Mouse (Mus musculus): ENCODE data around the gene Bclaf3.
"Not testable (repeated sequence)": the region's sequence is repeated elsewhere in the genome, so short reads cannot be mapped to it uniquely, and the experiment has no call there.

The Bclaf3 gene

GRCm38 (mm10) chrX:159526388-159526787 lies at the start of gene Bclaf3:
TSS of gene Bclaf3 (plus strand) at chrX:159526688.
- in situ Hi-C loops (cut with MboI; ENCODE audit: low sequenced_read_pairs) = no loop called here

DNA sequence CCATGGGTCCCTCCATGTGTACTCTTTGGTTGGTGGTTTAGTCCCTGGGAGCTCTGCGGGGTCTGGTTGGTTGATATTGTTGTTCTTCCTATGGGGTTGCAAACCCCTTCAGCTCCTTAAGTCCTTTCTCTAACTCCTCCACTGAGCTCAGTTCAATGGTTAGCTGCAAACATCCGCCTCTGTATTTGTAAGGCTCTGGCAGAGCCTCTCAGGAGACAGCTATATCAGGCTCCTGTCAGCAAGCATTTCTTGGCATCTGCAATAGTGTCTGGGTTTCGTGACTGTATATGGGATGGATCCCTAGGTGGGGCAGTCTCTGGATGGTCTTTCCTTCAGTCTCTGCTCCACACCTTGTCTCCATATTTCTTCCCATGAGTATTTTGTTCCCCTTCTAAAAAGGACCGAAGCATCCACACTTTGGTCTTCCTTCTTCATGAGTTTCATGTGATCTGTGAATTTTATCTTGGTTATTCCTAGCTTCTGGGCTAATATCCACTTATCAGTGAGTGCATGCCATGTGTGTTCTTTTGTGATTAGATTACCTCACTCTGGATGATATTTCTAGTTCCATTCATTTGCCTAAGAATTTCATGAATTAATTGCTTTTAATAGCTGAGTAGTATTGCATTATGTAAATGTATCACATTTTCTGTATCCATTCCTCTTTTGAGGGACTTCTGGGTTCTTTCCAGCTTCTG lies 48.1 kb upstream of the Bclaf3 start:
- in situ Hi-C loops (cut with MboI; ENCODE audit: low sequenced_read_pairs) = not testable (repeated sequence)

- in situ Hi-C loops (cut with MboI; ENCODE audit: low sequenced_read_pairs) = no loop called here
Measured at GRCm38 (mm10) chrX:159484247-159484646, 42.2 kb upstream of the Bclaf3 start.

- in situ Hi-C loops (cut with MboI; ENCODE audit: low sequenced_read_pairs) = no loop called here
Measured at GRCm38 (mm10) chrX:159503181-159503580, 23.3 kb upstream of the Bclaf3 start.

DNA sequence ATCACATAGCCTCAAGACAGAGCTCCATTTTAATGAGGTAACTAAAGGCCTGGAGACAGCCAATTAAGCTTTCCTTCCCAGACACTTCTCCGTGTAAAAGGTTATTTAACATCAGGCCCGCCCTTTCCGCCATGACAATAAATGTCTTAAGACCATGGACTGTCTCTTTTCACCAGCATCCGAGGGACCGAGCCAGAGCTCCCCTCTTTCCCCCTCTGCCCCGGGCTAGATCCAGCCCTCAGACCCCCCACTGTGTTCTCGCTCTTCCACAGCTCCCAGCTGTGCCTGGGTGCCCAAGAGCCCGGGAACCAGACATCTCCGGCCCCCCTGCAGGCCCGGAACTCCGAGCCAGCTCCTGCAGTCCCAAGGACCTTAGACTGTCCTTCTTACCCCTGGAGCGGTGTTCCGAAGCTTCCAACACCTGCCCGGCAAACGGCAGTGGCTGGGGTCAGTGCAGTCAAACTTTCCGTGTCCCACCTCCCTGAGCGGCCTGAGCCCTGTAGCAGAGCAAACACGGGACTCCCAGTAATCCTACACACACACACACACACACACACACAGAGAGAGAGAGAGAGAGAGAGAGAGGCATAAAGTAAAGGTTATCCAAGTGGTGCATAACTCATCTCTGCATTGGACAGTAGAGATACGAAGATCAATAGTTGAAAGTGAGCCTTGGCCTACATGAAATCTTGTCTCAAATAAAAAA lies 18.0 kb upstream of the Bclaf3 start:
- in situ Hi-C loops (cut with MboI; ENCODE audit: low sequenced_read_pairs) = no loop called here

- in situ Hi-C loops (cut with MboI; ENCODE audit: low sequenced_read_pairs) = no loop called here
Measured at GRCm38 (mm10) chrX:159509042-159509441, 17.4 kb upstream of the Bclaf3 start.

DNA sequence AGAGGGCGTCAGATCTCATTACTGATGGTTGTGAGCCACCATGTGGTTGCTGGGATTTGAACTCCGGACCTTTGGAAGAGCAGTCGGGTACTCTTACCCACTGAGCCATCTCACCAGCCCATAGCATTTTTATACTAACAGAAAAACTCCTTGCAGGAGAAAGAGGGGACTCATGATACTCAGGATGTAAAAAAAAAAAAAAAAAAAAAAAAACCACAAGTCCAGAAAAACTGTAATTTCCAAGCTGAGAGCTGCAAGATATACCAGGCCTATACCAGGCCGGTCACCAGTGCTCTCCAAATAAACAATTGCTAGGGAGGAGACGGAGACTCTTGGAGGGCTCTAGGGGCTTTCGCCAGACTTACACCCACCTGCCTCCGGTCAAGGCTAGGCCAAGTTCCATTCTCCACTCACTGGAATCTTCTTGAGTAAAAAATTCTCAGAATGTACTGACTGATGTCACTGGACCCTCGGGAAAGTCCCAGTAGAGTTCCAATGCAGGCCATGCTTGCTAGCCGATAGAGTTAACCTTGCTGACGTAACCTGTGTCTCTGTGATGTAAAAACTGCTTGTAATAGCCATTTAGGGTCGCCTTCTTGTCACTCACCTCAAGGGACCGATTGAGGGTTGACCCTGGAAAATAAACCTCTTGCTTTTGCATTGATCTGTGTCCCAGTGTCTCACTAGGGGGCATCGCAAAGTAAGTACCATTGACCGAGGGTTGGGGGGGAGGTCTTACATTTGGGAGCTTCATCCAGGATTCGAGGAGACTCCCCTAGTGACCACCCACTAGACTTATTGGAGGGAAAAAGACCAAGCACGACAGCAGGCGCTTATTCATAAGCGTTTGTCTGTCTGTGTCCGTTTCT lies 16.4 kb upstream of the Bclaf3 start:
- in situ Hi-C loops (cut with MboI; ENCODE audit: low sequenced_read_pairs) = no loop called here

- in situ Hi-C loops (cut with MboI; ENCODE audit: low sequenced_read_pairs) = no loop called here
Measured at GRCm38 (mm10) chrX:159510716-159511051, 15.8 kb upstream of the Bclaf3 start.

DNA sequence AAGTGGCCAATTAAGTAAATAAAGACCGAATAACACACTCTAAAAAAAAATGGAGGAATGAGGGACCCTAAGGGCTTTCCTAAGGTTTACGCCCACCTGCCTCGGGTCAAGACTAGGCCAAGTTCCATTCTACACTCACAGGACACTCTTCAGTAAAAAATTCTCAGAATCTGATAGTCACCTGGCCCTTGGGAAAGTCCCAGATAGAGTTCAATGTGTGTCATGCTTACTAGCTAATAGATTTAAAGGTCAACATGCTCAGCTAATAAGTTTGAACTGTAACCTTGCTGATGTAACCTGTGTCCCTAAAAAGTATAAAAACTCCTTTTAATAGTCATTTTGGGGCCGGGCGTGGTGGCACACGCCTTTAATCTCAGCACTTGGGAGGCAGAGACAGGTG lies 10.9 kb upstream of the Bclaf3 start:
- in situ Hi-C loops (cut with MboI; ENCODE audit: low sequenced_read_pairs) = no loop called here

DNA sequence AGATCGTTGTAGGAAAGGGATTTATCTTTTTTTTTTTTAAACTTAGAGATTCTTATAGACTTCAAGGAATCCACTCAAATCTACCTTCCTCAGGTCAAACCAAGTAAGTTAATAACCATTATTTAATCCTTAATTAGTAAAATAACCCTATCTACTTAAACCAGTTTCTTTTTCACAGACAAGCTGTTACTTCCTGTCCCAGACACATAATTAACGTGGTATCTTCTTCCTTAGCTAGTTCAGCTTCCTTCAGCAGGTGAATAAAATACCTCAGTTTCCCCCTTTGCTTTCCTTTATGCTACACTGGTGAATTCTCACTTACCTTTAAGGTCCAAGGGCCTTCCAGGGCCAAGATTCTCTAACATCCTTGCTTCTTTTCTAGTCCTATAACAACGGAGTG lies 4.7 kb upstream of the Bclaf3 start:
- in situ Hi-C loops (cut with MboI; ENCODE audit: low sequenced_read_pairs) = no loop called here

DNA sequence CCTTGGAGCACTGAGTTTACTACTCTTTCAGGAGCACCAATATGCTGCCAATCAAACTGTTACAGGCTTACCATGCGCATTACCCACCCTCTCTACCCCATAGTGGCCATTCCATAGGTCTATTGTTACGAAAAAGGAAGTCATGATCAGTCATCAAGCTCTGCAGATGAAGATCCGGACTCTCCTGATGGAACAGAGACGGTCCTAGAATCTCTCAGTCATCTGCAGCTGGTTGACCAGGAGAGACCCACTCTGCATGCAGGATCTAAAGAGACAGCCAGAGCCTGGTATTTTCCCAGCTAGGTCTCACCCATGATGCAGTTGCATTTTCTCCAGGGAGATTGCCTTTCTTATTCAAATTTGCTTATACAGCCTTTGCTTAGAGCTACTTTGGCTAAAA lies 3.8 kb upstream of the Bclaf3 start:
- in situ Hi-C loops (cut with MboI; ENCODE audit: low sequenced_read_pairs) = no loop called here

DNA sequence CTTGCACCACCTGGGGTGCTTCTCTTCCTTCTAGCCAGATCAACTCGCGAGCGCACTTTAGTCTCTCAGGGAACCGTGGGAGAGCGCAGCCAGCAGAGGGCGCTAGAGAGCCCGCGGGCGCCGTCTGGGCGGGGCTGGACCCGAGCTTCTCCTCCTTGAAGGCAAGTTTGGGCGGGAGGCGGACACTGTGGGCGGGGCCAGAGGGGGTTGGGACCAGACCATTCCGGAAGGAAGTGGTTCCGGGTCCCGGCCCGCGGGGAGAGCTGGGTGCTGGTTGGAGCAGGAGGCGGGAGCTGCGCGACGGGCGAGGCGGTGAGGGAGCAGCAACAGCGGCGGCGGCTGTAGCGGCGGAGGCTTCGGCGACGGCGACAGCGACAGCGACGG lies 5.9 kb downstream of the Bclaf3 start:
- in situ Hi-C loops (cut with MboI; ENCODE audit: low sequenced_read_pairs) = no loop called here

- in situ Hi-C loops (cut with MboI; ENCODE audit: low sequenced_read_pairs) = no loop called here
Measured at GRCm38 (mm10) chrX:159532811-159533462, 6.4 kb downstream of the Bclaf3 start.

GRCm38 (mm10) chrX:159541936-159542335 lies 15.4 kb downstream of the Bclaf3 start:
- in situ Hi-C loops (cut with MboI; ENCODE audit: low sequenced_read_pairs) = no loop called here

DNA sequence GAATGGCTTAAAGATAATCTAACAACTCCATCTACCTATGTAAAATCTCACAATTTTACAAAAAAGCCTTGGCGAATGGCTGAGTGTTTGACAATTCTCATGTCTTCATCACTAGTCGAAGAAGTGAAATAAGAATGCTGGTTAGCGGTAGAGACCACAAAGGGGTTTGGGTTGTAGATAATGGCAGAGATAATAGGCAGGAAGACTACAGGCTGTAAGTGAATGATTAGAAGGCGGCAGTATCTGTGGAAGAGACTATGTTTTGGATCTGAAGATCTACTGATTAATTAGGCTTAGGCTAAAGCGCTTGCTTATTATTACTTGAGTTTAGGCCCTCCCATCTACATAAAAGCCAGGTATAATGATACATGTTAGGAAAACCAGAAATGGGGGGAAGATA lies 20.6 kb downstream of the Bclaf3 start:
- in situ Hi-C loops (cut with MboI; ENCODE audit: low sequenced_read_pairs) = no loop called here

DNA sequence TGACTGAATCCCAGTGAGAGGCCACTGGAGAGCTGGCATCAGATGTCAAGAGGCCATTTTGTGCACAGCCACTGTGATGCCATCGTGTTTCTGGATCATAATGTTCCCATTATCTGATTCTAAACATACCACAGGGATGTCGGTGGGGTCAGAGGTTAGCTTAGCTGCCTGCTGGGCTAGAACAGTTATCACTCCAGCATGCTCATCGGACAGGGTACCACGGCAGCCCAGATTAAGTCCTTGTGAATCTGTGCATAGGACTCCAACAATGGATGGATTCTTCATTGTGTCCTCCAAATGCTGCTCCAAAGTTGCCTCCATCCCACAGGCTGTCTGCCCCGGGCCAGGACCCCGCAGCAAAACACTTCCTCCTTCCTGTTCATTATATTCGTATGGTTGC lies 58.2 kb downstream of the Bclaf3 start:
- in situ Hi-C loops (cut with MboI; ENCODE audit: low sequenced_read_pairs) = not testable (repeated sequence)

GRCm38 (mm10) chrX:159591633-159592032 lies 65.1 kb downstream of the Bclaf3 start:
- in situ Hi-C loops (cut with MboI; ENCODE audit: low sequenced_read_pairs) = no loop called here

DNA sequence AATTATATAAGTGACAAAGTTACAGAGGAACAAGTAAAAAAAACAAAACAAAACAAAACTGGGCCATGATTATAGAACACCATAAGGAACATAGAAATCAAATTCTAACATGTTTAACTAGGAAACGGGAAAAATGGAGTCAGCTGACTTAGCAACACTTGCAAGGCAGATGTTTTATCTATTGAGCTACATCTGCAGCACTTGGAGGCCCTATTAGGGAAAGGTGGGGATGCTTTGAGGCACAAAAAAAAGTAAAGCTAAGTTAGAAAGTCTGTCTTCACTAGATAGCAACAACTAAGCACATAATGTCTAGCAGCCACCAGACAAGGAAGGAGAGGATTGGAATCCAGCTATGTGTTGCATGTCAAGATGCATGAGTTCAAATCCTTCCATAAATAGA lies 71.0 kb downstream of the Bclaf3 start:
- in situ Hi-C loops (cut with MboI; ENCODE audit: low sequenced_read_pairs) = no loop called here

DNA sequence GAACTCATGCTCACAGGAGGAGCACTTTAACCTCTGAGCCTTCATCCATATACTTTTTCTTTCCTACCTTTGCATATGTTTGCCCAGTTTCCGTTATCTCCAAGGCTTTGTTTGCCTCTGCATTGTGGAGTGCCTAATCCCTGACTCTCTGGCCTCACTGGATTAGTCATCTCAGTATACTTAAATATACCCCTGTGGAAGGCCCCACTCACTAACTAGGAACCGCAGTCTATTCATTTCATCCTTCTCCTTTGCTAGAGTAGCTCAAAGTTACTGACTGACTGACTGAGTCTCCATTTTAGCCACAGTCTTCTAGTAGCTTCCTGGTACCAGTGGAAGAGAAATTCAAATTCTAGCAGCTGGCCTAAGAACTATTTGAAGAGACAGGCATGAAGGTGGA lies 78.3 kb downstream of the Bclaf3 start:
- in situ Hi-C loops (cut with MboI; ENCODE audit: low sequenced_read_pairs) = loop anchor here (25.0 kb wide), 2 partner anchors 168 to 507 kb away; no protein-coding TSS in a partner anchor

GRCm38 (mm10) chrX:159606936-159607335 lies 80.4 kb downstream of the Bclaf3 start:
- in situ Hi-C loops (cut with MboI; ENCODE audit: low sequenced_read_pairs) = loop anchor here (25.0 kb wide), 2 partner anchors 170 to 505 kb away; no protein-coding TSS in a partner anchor
